Mouse (Mus musculus) c-Kit-negative CD71-positive TER-119-positive erythroid progenitor cells, embryonic 14.5 days (primary cell): ENCODE results near the gene Hdac1.
"Not testable (repeated sequence)": the region's sequence is repeated elsewhere in the genome, so short reads cannot be mapped to it uniquely, and the experiment has no call there.

Source experiments
- DNase-seq: peaks from one replicate; pipeline ENCODE4 v3.0.0-alpha.2; 2013; ENCODE audit warnings: low read depth, low spot score

Gene Hdac1

DNA sequence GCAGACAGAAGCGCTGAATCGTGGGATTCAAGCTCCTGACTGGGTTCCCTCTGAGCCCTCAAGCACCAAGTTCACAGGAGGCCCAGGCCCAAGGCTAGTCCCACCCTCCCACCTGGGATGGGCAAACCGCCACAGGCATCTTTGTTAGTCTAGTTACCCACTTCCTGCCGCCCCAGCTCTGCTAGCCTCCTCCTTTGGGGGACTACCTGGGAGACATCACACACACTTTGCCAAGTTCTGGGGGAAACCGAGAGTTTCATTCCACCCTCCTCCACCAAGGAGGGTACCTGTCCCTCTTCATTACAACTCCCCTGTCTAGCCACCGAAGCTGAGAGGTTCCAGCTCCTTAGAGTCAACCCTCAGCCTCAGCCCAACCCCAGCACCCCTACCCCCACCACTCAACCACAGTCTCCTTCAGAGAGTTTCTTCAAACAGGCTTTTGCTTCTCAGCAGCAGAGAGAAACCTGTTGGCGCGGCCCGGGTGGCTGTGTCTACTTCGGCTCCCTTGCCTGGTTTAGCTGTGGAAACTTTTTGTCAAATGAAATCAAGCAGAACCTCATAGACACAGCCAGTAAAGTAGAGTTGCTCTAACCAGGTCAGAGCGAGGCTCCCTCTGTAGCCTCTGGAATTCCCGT is 15.9 kb upstream of the Hdac1 start:
- DNase-seq: no peak

- DNase-seq: peak; percentile 79
Measured at GRCm38 (mm10) chr4:129557256-129557808, 14.8 kb upstream of the Hdac1 start.

GRCm38 (mm10) chr4:129556532-129557223 is 14.2 kb upstream of the Hdac1 start:
- peak; percentile 78 for DNase-seq

GRCm38 (mm10) chr4:129555862-129556531 is 13.5 kb upstream of the Hdac1 start:
- no peak for DNase-seq

GRCm38 (mm10) chr4:129555421-129555861 is 12.9 kb upstream of the Hdac1 start:
- DNase-seq: peak; percentile 52

GRCm38 (mm10) chr4:129554512-129554911 is 12.0 kb upstream of the Hdac1 start:
- not testable (repeated sequence) for DNase-seq

DNA sequence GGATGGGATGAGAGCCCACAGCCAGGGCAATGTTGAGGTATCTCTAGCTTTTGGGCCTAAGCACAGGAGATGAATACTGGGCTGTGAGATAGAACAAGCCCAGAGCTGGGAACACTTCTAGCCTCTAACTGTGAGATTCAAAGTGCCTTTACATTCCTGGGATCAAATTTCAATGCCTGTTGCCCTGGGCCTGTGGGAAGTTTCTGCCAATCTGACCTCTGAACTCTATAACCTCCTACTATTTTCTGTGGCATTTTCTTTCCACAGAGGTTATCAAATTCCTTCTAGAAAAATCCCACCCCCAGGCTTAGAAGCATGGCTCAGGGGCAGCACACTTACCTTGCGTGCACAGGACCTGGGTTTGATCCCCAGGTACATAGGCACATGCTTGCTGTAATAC is 7.8 kb upstream of the Hdac1 start:
- no peak for DNase-seq

GRCm38 (mm10) chr4:129549306-129549705 is 6.8 kb upstream of the Hdac1 start:
- DNase-seq: peak; percentile 37

- DNase-seq: not testable (repeated sequence)
Measured at GRCm38 (mm10) chr4:129547631-129548030, 5.1 kb upstream of the Hdac1 start.

GRCm38 (mm10) chr4:129544106-129544505 is 1.6 kb upstream of the Hdac1 start:
- no peak for DNase-seq

DNA sequence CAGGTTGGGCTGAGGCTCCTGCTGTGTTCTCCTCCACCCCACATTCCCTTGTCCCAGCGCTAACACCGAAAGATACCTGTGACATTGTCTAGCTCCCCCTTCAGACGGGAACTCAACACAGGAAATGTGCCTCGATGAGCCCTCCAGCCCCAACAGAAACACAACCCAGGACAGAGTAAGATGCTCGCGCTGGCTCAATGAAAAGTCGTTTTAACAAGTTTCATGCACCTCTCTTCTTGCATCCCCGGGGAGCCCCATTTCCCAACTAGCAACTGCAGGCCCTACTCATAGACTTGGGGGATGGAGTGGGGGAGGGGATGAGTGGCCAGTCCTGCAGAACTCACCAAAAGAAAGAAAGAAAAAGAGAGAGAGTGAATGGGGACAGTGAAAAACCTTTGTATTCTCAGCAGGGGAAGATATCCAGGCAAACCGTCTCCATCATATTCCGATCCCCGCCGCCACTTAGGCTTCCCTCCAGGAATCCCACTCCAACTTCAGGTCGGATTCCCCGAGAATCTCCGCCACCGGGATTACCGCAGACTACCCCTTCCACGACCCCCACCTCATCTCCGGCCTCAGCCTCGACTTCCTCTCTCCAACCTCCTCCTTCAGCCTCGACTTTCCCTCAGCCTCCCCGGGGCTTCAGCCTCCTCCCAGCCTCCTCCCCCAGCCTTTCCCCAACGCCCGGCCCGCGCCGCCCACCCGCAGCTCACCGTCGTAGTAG is 483 bp downstream of the Hdac1 start:
- peak; percentile 31 for DNase-seq

DNA sequence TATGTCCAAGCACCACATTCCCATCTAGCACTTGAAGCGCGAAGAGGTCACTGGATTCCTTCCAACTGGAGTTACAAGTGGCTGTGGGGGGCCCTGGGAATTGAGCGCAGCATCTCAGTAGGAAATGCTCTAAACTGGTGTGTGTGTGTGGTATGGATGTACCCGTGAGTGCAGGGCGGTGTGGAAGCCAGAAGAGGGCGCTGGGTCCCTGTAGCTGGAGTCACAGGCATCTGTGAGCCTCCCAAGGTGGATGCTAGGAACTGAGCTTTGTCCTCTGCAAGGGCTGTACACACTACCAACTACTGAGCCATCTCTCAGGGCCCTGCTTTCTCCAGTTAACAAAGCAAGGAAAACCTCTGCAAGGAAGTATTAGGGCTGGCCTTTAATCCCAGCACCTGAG is 2.5 kb downstream of the Hdac1 start:
- peak; percentile 40 for DNase-seq

DNA sequence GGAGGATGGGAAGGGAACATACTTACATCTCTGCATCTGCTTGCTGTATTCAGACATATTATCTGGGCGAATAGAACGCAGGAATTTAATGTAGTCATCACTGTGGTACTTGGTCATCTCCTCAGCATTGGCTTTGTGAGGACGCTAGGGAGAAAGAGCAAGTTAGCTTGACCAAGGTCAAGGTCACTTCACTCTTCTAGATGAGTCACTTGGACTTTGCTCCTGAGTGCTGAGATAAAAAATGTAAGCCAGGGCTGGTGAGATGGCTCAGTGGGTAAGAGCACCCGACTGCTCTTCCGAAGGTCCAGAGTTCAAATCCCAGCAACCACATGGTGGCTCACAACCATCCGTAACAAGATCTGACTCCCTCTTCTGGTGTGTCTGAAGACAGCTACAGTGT is 13.6 kb downstream of the Hdac1 start:
- DNase-seq: not testable (repeated sequence)

DNA sequence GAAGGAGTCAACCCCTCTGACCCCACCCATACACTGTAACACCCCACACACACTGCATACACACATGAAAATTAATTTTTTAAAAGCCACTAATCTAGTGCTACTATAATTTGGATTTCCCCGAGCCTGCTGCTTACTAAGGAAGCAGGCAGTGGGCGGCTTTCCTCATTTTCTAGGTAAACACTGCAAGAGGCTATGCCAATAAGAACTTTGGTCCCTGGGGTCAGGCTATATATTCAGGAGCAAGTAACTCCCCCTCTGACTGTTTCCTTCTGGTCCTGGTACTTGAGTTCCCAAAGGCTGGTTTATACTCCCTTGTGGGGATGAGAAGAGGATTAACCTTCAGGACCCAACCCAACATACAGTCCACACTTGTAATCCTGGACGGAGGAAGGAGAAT is 16.6 kb downstream of the Hdac1 start:
- DNase-seq: no peak

GRCm38 (mm10) chr4:129525338-129525737 is 17.2 kb downstream of the Hdac1 start:
- no peak for DNase-seq

DNA sequence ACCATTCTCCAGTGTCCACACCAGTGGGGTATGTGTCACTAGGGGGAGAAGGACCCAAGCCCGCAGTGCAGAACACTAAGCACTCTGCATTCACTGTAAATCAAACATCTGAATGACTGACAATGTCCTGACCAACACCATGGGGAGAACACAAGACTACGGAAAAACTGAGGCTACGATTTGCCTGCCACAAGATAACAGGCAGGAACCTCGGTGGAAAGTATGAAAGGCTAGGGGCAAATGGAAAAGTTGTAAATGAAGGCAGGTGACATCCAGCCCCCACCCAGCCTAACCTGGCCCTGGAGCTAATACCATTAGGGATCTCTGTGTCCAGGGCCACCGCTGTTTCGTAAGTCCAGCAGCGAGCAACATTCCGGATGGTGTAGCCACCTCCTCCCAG is 24.0 kb downstream of the Hdac1 start:
- DNase-seq: no peak

GRCm38 (mm10) chr4:129516925-129517324 is 25.6 kb downstream of the Hdac1 start:
- DNase-seq: no peak

DNA sequence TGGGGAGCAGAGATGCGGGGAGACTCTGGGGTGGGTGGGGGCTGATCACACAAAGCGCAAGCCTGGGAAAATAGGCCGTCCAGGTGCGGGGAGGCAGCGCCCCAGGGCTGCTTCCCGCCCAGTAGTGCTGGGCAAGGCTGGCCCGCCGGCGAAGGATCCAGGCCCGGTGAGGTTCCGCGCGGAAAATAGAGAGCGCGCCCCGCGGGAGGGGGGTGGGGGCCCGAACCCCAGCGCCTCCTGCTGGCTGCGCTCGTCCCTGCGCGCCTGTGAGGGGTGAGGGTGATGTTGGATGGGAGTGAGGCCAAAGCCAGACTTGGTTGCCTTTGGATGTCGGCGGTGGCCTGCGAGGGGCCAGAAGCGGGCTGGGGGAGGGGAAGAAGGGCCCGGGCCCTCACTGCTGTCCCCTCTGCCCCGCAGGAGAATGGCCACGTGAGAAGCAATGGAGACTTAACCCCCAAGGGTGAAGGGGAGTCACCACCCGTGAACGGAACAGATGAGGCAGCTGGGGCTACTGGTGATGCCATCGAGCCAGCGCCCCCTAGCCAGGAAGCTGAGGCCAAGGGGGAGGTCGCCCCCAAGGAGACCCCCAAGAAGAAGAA is 28.1 kb downstream of the Hdac1 start:
- DNase-seq: no peak

DNA sequence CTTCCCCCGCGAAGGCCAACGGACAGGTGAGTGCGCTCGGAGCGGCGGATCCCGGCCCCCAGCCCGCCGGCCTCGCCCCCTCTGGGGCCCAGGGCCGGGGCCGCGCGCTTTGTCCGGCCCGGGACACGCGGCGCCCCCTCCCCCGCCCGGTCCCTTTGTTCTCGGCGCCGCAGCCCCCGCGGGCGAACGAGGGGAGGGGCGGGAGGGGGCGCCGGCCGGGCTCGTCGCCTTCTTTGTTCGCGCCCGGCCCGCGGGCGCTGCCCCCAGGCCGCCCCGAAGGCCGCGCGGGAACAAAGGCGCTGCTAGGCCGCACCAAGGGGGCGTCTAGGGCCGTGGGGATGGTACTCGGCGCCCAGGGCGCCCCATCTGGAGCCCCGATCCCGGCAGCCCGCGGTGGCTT is 28.6 kb downstream of the Hdac1 start:
- no peak for DNase-seq

DNA sequence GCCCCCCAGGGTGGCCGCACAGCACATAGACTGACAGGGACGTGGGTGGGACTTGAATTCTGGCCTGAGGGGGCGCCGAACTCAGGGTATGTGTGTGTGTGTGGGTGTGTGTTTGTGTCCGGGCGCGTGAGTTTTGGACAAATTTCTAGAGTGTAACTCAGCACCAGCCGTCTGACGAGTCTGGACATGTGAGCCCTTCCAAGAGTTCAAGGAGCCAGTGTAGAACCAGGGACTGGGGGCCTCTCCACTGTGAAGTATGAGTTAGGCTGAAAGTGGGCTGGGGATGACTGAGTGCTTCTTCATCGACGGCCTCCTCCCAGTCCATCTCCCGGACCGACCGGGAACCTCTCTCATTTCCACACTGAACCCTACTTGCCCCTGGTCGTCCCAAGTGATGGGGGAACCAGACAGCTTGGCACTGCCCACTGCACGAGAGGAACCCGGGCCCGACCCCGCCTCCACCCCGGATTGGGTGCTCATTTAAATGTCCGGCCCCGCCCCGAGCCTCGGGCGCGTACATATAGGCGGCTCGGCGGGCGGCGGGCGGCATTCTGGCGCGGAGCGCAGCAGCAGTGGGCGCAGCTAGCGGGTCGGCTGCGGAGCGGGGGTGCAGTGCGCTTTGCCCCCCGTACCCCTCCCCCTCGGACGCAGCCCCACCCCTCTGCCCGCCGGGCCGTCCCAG is 29.3 kb downstream of the Hdac1 start, which contains the start of gene Marcksl1:
Marcksl1 (plus strand) TSS at position 496 of the 682 bp plus-strand sequence.
- no peak for DNase-seq
